Mouse (Mus musculus) spleen, adult 2 months (tissue): ENCODE results near the gene Map3k15. TPM values are rescaled to one million over a fixed set of nuclear protein-coding genes. Genes with fewer than 3 reads are reported as not detected.

Source experiments
- DNase-seq, 2 experiments: peaks; one replicate each; pipeline versions ENCODE4 v3.0.0 to v3.0.0-alpha.2; 2012 to 2021; ENCODE audit warnings: low spot score in 2 of 2, low read depth in 1 of 2
- H3K27ac ChIP-seq: fragments of 200-500 bp; 2 replicates; pipeline ENCODE4 v1.5.1; 2012; ENCODE audit warnings: low read length, inconsistent platforms; ENCODE audit not compliant: insufficient read depth
- H3K27me3 ChIP-seq: fragments of 200-500 bp; 2 replicates; pipeline ENCODE4 v1.6.1; 2012; ENCODE audit warnings: mild to moderate bottlenecking, moderate library complexity, low read length, inconsistent platforms; ENCODE audit not compliant: control insufficient read depth, insufficient read depth
- H3K36me3 ChIP-seq: fragments of 200-500 bp; 2 replicates; pipeline ENCODE4 v1.6.1; 2012; ENCODE audit warnings: mild to moderate bottlenecking, low read length, inconsistent platforms; ENCODE audit not compliant: control insufficient read depth, insufficient read depth
- H3K4me1 ChIP-seq: fragments of 200-500 bp; 2 replicates; pipeline ENCODE4 v1.6.1; 2011; ENCODE audit warnings: inconsistent platforms; ENCODE audit not compliant: control insufficient read depth, insufficient read depth, insufficient read length
- H3K4me3 ChIP-seq: fragments of 200-500 bp; 2 replicates; pipeline ENCODE4 v1.5.1; 2011; ENCODE audit warnings: mild to moderate bottlenecking, inconsistent platforms; ENCODE audit not compliant: insufficient read depth, insufficient read length; ENCODE audit errors: extremely low read depth
- CTCF ChIP-seq: fragments of 200-500 bp; IDR thresholded peaks from 2 replicates; pipeline ENCODE4 v1.5.1; 2011; ENCODE audit warnings: mild to moderate bottlenecking, inconsistent platforms; ENCODE audit not compliant: insufficient read depth, insufficient read length, insufficient replicate concordance; ENCODE audit errors: extremely low read depth
- POLR2A ChIP-seq: fragments of 200-500 bp; IDR thresholded peaks from 2 replicates; pipeline ENCODE4 v1.6.1; 2011; ENCODE audit warnings: low read depth, low read length, inconsistent platforms
- WGBS: fragments of 180-500 bp; shearing (Covaris S2); methylation state at CpG from one replicate; pipeline ENCODE4 v1.1.7; 2018; 5-methylcytosine and 5-hydroxymethylcytosine counted together
- polyA plus RNA-seq: library from polyadenylated mRNA; depleted of rRNA; stranded (reverse); fragments of >200 nt; gene quantifications from 2 replicates; pipeline ENCODE4 v1.2.3, GENCODE M21; 2012

Gene Map3k15
- polyA plus RNA-seq, 1 experiment: 0.54 TPM

- H3K27me3 ChIP-seq: no peaks in the 10 kb centered on the region
- H3K36me3 ChIP-seq: peaks cover 8% of the 10 kb centered on the region
- H3K4me1 ChIP-seq: no peaks in the 10 kb centered on the region
- H3K4me3 ChIP-seq: no peak overlapping the region
- TF ChIP-seq POLR2A (no peak), CTCF (no peak; the same call in 1 of the 2 replicates)
- H3K27ac ChIP-seq: no peak overlapping the region
- peak in 1 of 2 experiments; percentile 6 for DNase-seq
- WGBS: 33% methylated on average over 4 of the region's 4 CpGs
Measured at GRCm38 (mm10) chrX:159963273-159963672, 25.0 kb upstream of the Map3k15 start.

- WGBS: 93% methylated on average over 9 of the region's 9 CpGs
- no peak overlapping the region for H3K4me3 ChIP-seq
- H3K27me3 ChIP-seq: no peaks in the 10 kb centered on the region
- no peak for TF ChIP-seq CTCF
- TF ChIP-seq POLR2A: no peak
- no peaks in the 10 kb centered on the region for H3K4me1 ChIP-seq
- no peak overlapping the region for H3K27ac ChIP-seq
- DNase-seq: no peak
- H3K36me3 ChIP-seq: peaks cover 10% of the 10 kb centered on the region
Measured at GRCm38 (mm10) chrX:159963925-159964324, 24.3 kb upstream of the Map3k15 start.

GRCm38 (mm10) chrX:159969025-159969424, 19.2 kb upstream of the Map3k15 start:
- 79% methylated on average over 2 of the region's 2 CpGs for WGBS
- Histone ChIP-seq H3K27me3 (no peaks in the 10 kb centered on the region), H3K27ac (no peak overlapping the region), H3K4me3 (no peak overlapping the region), H3K36me3 (peaks cover 14% of the 10 kb centered on the region), H3K4me1 (no peaks in the 10 kb centered on the region)
- no peak for DNase-seq
- TF ChIP-seq POLR2A (no peak), CTCF (no peak)

GRCm38 (mm10) chrX:159971091-159971779, 17.0 kb upstream of the Map3k15 start:
- no peak for DNase-seq
- H3K36me3 ChIP-seq: peaks cover 8% of the 10 kb centered on the region
- TF ChIP-seq CTCF (no peak), POLR2A (no peak)
- WGBS: 80% methylated on average over 3 of the region's 3 CpGs
- no peaks in the 10 kb centered on the region for H3K4me1 ChIP-seq
- no peak overlapping the region for H3K27ac ChIP-seq
- H3K27me3 ChIP-seq: no peaks in the 10 kb centered on the region
- no peak overlapping the region for H3K4me3 ChIP-seq

- peaks cover 5% of the 10 kb centered on the region; the same call in 1 of the 2 replicates for H3K36me3 ChIP-seq
- no peak overlapping the region for H3K27ac ChIP-seq
- no peak for DNase-seq
- no peaks in the 10 kb centered on the region for H3K4me1 ChIP-seq
- peak; percentile 16; the same call in 1 of the 2 replicates for TF ChIP-seq CTCF
- no peak for TF ChIP-seq POLR2A
- 50% methylated on average over 5 of the region's 5 CpGs for WGBS
- H3K4me3 ChIP-seq: no peak overlapping the region
- H3K27me3 ChIP-seq: no peaks in the 10 kb centered on the region
Measured at GRCm38 (mm10) chrX:159973730-159974129, 14.5 kb upstream of the Map3k15 start.

GRCm38 (mm10) chrX:159976243-159976642, 12.0 kb upstream of the Map3k15 start:
- no peaks in the 10 kb centered on the region for H3K27me3 ChIP-seq
- H3K36me3 ChIP-seq: peaks cover under 1% of the 10 kb centered on the region; the same call in 1 of the 2 replicates
- H3K27ac ChIP-seq: no peak overlapping the region
- H3K4me1 ChIP-seq: no peaks in the 10 kb centered on the region
- no peak for DNase-seq
- 66% methylated on average over 3 of the region's 3 CpGs for WGBS
- TF ChIP-seq CTCF (no peak), POLR2A (no peak)
- H3K4me3 ChIP-seq: no peak overlapping the region

- no peaks in the 10 kb centered on the region for H3K4me1 ChIP-seq
- no peak for TF ChIP-seq POLR2A
- no peak for TF ChIP-seq CTCF
- H3K27me3 ChIP-seq: no peaks in the 10 kb centered on the region
- no peak overlapping the region for H3K4me3 ChIP-seq
- H3K27ac ChIP-seq: no peak overlapping the region
- H3K36me3 ChIP-seq: no peaks in the 10 kb centered on the region
- DNase-seq: no peak
- WGBS: 82% methylated on average over 6 of the region's 6 CpGs
Measured at GRCm38 (mm10) chrX:159995808-159996207, 7.6 kb downstream of the Map3k15 start.
